Mouse (Mus musculus) brain, embryonic 14.5 days (tissue): ENCODE results near the gene Ascl2.

Source experiments
- CTCF ChIP-seq: fragments of 200-500 bp; IDR thresholded peaks from 2 replicates; pipeline ENCODE4 v1.5.1; 2012; ENCODE audit warnings: inconsistent platforms, mild to moderate bottlenecking, moderate library complexity, borderline replicate concordance; ENCODE audit not compliant: insufficient read depth, insufficient read length; ENCODE audit errors: extremely low read depth
- POLR2A ChIP-seq: fragments of 200-500 bp; IDR thresholded peaks from 2 replicates; pipeline ENCODE4 v1.6.1; 2012; ENCODE audit warnings: mild to moderate bottlenecking, inconsistent platforms, borderline replicate concordance; ENCODE audit not compliant: poor library complexity, insufficient read depth, insufficient read length, severe bottlenecking; ENCODE audit errors: extremely low read depth

DNA sequence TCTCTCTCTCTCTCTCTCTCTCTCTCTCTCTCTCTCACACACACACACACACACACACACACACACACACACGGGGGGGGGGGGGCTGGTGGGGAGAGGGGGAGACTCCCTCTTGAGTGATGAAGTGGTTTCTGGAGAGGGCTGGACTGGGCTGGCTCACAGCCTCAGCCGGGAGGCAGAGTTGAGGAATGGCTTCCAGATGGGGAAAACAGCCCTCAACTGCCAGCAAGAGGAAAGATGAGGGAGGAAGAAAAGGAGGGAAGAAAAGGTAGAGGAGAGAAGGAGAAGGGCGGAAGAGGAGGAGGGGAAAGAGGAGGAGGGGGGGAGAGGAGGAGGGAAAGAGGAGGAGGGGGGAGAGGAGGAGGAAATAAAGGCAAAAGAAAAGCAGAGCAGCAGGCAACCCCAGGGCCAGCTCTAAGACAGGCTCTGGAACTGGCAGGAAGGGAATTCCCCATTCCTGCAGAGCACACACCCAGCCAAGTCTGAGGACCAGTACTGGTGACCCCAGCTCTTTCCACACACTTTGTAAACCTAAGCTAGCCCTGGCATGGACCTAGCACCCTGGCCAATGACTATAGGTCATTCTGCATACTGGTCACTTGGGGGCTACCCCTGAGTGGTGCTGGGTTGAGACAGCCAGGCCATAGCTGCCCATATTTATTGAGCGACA lies 40.1 kb upstream of the Ascl2 start:
- TF ChIP-seq POLR2A (no peak), CTCF (no peak)
